Mouse (Mus musculus) midbrain, embryonic 10.5 days (tissue): Measurements from ENCODE around the gene Serpinh1. TPM values are rescaled to one million over a fixed set of nuclear protein-coding genes. Genes with fewer than 3 reads are reported as not detected.

Source experiments
- DNase-seq: peaks from one replicate; pipeline ENCODE4 v3.0.0-alpha.2; 2017; ENCODE audit warnings: low spot score
- H3K27ac ChIP-seq: fragments of 300-500 bp; sonication (generic); replicated peaks from 2 replicates; pipeline ENCODE4 v1.5.1; 2016; ENCODE audit warnings: mild to moderate bottlenecking
- H3K27me3 ChIP-seq: fragments of 300-500 bp; sonication (generic); 2 replicates; pipeline ENCODE4 v1.6.1; 2016; ENCODE audit warnings: low read depth, mild to moderate bottlenecking; ENCODE audit not compliant: poor library complexity, severe bottlenecking
- H3K36me3 ChIP-seq: fragments of 300-500 bp; sonication (generic); 2 replicates; pipeline ENCODE4 v1.6.1; 2016; ENCODE audit warnings: mild to moderate bottlenecking, moderate library complexity
- H3K4me1 ChIP-seq: fragments of 300-500 bp; sonication (generic); 2 replicates; pipeline ENCODE4 v1.6.1; 2016
- H3K4me3 ChIP-seq: fragments of 300-500 bp; sonication (generic); 2 replicates; pipeline ENCODE4 v1.5.1; 2016; ENCODE audit warnings: mild to moderate bottlenecking, moderate library complexity
- H3K9me3 ChIP-seq: fragments of 300-500 bp; sonication (generic); replicated peaks from 2 replicates; pipeline ENCODE4 v1.6.1; 2016; ENCODE audit warnings: mild to moderate bottlenecking
- WGBS: fragments of 180-500 bp; shearing (Covaris S2); methylation state at CpG from one replicate; pipeline ENCODE4 v1.1.7; 2016; 5-methylcytosine and 5-hydroxymethylcytosine counted together
- polyA plus RNA-seq: library from polyadenylated mRNA; unstranded; fragments of >200 nt; fragmentation: Nextera tagmentation; extraction: Ambion mirVana; gene quantifications from 2 replicates; pipeline ENCODE4 v1.2.1, GENCODE M21; 2016

The Serpinh1 gene
- polyA plus RNA-seq, 1 experiment from 2014 or later: 882 TPM

DNA sequence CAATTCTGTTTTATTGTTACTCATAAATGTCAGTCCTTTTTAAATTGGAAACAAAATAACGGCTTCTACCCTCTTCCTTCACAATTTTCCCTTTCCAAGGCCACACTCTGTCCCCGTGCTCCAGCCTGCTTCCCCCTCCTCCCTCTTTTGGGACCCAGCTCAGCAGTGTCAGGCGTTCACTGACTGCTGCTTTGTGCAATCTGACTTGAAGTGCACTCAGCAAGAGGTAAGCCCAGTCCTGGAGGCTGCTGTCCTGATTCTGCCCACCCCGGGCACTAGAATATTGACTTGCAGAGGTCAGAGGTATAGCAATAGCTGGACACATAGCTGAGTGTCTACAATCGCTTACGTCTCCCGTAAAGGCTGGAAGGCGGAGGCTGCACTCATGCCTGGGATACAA is 39.8 kb downstream of the Serpinh1 start:
- 63% methylated on average over 8 of the region's 8 CpGs for WGBS
- H3K27ac ChIP-seq: peak overlapping the region; percentile 84
- peaks cover 27% of the 10 kb centered on the region for H3K36me3 ChIP-seq
- peaks cover 88% of the 10 kb centered on the region for H3K27me3 ChIP-seq
- H3K4me3 ChIP-seq: no peak overlapping the region; the same call in 1 of the 2 replicates
- peaks cover 60% of the 10 kb centered on the region for H3K4me1 ChIP-seq
- H3K9me3 ChIP-seq: no peaks in the 10 kb centered on the region
- peak; percentile 30 for DNase-seq

DNA sequence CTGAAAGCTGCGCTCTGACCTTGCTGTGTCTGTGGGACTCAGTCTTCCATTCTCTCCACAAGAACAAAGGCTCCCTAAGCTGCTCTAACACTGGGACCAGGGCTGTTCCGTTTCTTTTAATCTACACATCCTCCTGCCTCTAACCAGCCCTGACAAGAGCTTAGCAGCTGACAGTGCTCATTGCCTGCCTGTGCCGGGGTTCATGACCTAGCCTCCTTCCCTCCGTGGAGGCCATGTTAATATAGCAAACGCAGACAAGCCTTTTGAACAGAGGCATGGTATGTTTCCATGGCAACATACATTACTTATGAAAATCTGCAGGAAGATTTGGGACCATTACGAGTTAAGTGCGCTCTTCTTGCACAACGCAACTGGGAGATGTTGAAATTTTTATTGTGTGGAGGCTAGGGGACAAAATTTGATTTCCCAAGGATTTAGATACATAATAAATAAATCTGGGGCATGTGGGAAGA is 40.3 kb downstream of the Serpinh1 start:
- WGBS: 25% methylated on average over 8 of the region's 8 CpGs
- H3K9me3 ChIP-seq: no peaks in the 10 kb centered on the region
- H3K27ac ChIP-seq: peak overlapping the region; percentile 84
- peak overlapping the region; percentile 25 for H3K4me3 ChIP-seq
- H3K36me3 ChIP-seq: peaks cover 25% of the 10 kb centered on the region
- H3K27me3 ChIP-seq: peaks cover 88% of the 10 kb centered on the region
- H3K4me1 ChIP-seq: peaks cover 64% of the 10 kb centered on the region
- peak; percentile 79 for DNase-seq

DNA sequence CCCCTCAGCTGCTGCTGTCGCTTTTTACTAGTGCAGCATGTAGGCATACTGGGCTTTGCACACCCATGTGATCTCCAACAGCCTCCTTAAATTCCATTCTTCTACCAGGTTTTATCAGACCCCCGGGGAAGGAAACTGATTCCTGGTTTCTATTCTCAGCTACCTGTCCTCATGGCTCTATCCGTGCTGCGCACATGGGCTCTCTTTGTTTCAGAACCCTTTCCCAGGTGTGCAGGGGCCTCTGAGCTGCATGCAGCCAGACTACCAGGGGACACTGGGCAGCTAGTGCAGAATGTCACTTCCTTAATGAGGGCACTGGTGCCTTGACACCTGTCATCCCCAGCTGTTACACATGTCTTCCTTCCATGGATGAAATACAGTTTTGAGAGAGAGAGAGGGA is 41.0 kb downstream of the Serpinh1 start:
- peaks cover 88% of the 10 kb centered on the region for H3K27me3 ChIP-seq
- H3K9me3 ChIP-seq: no peaks in the 10 kb centered on the region
- H3K4me1 ChIP-seq: peaks cover 64% of the 10 kb centered on the region
- H3K36me3 ChIP-seq: peaks cover 20% of the 10 kb centered on the region
- no peak for DNase-seq
- 69% methylated on average over 4 of the region's 4 CpGs for WGBS
- H3K4me3 ChIP-seq: peak overlapping the region; percentile 25; the same call in 1 of the 2 replicates
- peak overlapping the region; percentile 84 for H3K27ac ChIP-seq

DNA sequence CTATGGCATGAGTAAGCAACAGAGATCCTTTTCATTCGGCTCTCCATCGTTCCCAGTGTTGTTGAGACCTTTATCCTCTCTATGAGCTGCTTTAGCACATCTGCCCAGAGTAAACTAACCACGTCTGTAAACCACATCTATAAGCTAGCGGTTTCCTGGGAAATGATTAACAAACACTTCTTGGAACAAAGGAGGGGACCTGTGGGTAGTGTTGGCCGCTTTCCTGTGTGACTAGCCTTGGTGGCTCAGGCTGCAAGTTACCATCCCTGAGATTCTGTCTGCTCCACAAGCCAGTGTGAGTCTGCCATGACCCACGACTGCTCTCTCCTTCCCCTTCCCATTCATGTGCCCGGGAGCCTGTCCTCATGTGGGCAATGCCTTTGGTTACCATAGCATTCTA is 41.6 kb downstream of the Serpinh1 start:
- Histone ChIP-seq H3K9me3 (no peaks in the 10 kb centered on the region), H3K4me1 (peaks cover 69% of the 10 kb centered on the region), H3K4me3 (no peak overlapping the region; the same call in 1 of the 2 replicates), H3K27me3 (peaks cover 84% of the 10 kb centered on the region), H3K36me3 (peaks cover 13% of the 10 kb centered on the region), H3K27ac (peak overlapping the region; percentile 84)
- no peak for DNase-seq
- 56% methylated on average over 7 of the region's 7 CpGs for WGBS

DNA sequence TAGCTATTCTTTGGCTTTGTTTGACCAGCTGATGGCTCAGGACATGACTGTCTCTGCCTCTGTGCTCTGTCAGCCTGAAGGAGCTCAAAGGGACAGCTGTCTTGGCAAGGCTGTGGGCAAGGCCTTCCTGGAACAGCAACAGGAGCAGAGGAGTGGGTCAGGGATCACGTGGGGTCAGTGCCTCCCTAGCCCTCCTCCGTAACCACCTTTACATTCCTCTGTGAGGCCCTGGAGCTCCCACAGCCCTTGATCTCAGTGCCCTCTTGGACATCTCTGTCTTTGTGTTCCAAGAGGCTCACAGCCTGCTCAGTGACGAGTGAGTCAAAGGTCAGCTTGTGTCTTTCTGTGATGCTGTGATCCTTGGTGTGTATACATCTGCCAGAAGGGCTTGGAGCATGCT is 46.4 kb downstream of the Serpinh1 start:
- WGBS: 12% methylated on average over 3 of the region's 3 CpGs
- peaks cover 62% of the 10 kb centered on the region for H3K27me3 ChIP-seq
- H3K27ac ChIP-seq: peak overlapping the region; percentile 76
- no peak overlapping the region for H3K4me3 ChIP-seq
- H3K36me3 ChIP-seq: no peaks in the 10 kb centered on the region
- DNase-seq: peak; percentile 61
- no peaks in the 10 kb centered on the region for H3K9me3 ChIP-seq
- H3K4me1 ChIP-seq: peaks cover 74% of the 10 kb centered on the region

DNA sequence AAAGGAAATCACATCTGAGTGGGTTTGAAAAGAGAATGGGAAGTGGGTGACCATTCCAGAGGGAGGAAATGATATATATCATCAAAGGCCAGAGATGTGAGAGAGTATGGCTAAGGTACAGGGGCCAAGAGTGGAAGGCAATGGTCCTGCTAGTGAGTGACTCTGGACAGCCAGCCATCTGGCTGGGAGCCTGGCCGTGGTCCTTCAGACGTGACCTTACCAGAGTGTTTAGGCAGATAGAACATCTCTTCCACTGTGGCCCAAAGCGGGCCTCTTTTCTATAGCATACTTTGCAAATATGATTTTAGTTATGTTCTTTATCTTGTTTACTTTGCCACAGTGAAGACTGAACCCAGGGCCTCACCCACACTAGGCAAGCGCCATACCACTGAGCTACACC is 47.4 kb downstream of the Serpinh1 start:
- Histone ChIP-seq H3K27ac (0 out of 2 replicates have a peak overlapping the region, but pooled peaks have one; percentile 76), H3K27me3 (peaks cover 52% of the 10 kb centered on the region), H3K4me3 (no peak overlapping the region), H3K9me3 (no peaks in the 10 kb centered on the region), H3K4me1 (peaks cover 67% of the 10 kb centered on the region), H3K36me3 (no peaks in the 10 kb centered on the region)
- no peak for DNase-seq
- WGBS: 88% methylated on average over 4 of the region's 4 CpGs

DNA sequence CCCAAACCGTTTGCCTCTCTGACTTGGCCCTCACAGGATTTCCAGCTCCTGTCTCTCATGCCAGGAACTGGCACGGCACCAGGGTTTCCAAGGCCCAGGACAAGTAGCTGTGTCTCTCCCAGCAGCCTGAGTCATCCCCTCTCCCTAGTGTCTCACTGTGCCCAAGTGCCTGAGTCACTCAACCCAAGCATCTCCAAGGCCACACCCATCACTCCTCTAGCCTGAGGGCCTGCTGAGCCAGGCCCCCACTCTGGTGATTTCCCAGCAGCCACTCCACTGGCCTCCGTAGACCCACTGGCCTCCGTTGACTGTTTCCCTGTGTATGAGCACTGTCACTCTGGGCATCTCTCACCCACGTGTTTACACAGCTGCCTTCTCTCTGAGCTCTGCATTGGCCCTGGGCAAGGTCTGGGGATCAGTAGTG is 48.1 kb downstream of the Serpinh1 start:
- Histone ChIP-seq H3K27ac (peak overlapping the region; percentile 46), H3K4me1 (peaks cover 73% of the 10 kb centered on the region), H3K27me3 (peaks cover 45% of the 10 kb centered on the region), H3K9me3 (no peaks in the 10 kb centered on the region), H3K36me3 (no peaks in the 10 kb centered on the region), H3K4me3 (no peak overlapping the region)
- 71% methylated on average over 5 of the region's 5 CpGs for WGBS
- DNase-seq: no peak

DNA sequence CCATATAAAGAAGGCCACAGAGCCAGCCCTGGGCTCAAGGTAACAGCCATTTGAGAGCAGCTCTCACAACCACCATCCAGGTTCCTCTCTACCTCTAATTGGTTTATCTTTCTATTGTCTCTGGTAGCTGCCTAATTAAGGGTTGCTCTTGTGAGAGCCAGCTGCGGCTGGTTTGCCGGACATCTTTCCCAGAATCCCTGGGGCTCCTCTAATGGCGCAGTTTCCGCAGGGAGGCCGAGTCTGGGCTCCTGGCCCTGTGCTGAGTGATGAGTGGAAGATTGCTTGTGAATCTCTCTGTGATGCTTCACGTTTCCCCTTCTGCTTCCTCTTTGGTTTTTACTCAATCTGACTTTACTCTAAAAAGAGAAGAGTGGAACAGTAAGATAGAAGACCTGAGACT is 49.0 kb downstream of the Serpinh1 start:
- Histone ChIP-seq H3K4me1 (peaks cover 73% of the 10 kb centered on the region), H3K27me3 (peaks cover 36% of the 10 kb centered on the region), H3K27ac (peak overlapping the region; percentile 46)

DNA sequence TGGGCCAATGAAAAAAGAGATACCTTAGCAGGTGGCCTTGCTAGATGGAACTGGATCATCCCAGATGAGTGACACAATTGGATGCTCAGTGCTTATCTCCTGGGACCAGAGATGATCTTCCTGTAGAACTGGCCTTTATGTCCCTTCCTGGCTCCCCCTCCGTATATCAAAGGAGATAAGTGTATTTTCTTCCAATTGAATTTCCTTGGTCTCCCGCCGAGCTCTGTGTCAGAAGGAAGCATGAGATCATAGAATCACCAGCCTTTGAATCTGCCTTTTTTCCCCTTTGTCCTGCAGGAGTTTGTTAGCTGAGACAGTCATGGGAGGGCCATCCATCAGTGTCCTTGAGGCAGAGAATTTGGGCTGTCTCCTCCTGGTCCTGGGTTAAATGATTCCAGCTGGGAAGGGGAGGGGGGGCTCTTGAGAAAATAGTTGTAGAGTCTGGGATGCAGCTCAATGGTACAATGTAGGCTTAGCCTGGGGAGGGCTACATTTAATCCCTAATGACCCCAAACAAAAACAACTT is 52.3 kb downstream of the Serpinh1 start:
- Histone ChIP-seq H3K36me3 (no peaks in the 10 kb centered on the region), H3K4me3 (no peak overlapping the region), H3K27me3 (peaks cover 16% of the 10 kb centered on the region), H3K27ac (no peak overlapping the region), H3K4me1 (peaks cover 46% of the 10 kb centered on the region), H3K9me3 (no peaks in the 10 kb centered on the region)
- WGBS: 52% methylated on average over 3 of the region's 3 CpGs
- no peak for DNase-seq

More for the DNA sequence above, 49.0 kb downstream of the Serpinh1 start:
- no peak for DNase-seq
- H3K4me3 ChIP-seq: no peak overlapping the region
- WGBS: 56% methylated on average over 6 of the region's 6 CpGs
- H3K9me3 ChIP-seq: no peaks in the 10 kb centered on the region
- H3K36me3 ChIP-seq: no peaks in the 10 kb centered on the region

Other genes with a start within 250 kb of the Serpinh1 start
- 9.7 and 10.0 TPM in 2 replicates for gene Uvrag, start 212.1 kb downstream of the Serpinh1 start, polyA plus RNA-seq
- 10.9 and 13.6 TPM in 2 replicates for gene Dgat2, start 170.5 kb downstream of the Serpinh1 start, polyA plus RNA-seq
- gene Mogat2, start 114.6 kb downstream of the Serpinh1 start, polyA plus RNA-seq: 18.5 and 30.3 TPM in 2 replicates
- 27.9 and 39.5 TPM in 2 replicates for gene Map6, start 85.8 kb downstream of the Serpinh1 start, polyA plus RNA-seq
- 23.5 and 28.2 TPM in 2 replicates for gene Gdpd5, start 28.2 kb upstream of the Serpinh1 start, polyA plus RNA-seq
- gene Klhl35, start 112.8 kb upstream of the Serpinh1 start, polyA plus RNA-seq: 2.9 and 10.0 TPM in 2 replicates
- 681 and 788 TPM in 2 replicates for gene Rps3, start 130.5 kb upstream of the Serpinh1 start, polyA plus RNA-seq
- gene Arrb1, start 182.2 kb upstream of the Serpinh1 start, polyA plus RNA-seq: 9.8 and 10.1 TPM in 2 replicates